Mouse (Mus musculus) liver, adult 2 months (tissue): ENCODE measurements around the gene Zfp30. TPM values are rescaled to one million over a fixed set of nuclear protein-coding genes. Genes with fewer than 3 reads are reported as not detected.

Experiments used
- DNase-seq: peaks from one replicate; pipeline ENCODE4 v3.0.0-alpha.2; 2011; ENCODE audit warnings: low read depth, low spot score; ENCODE audit errors: extremely low read depth
- H3K27ac ChIP-seq: fragments of 200-500 bp; replicated peaks from 2 replicates; pipeline ENCODE4 v1.5.1; 2012; ENCODE audit warnings: low read depth, mild to moderate bottlenecking, control low read depth, inconsistent platforms, low read length; ENCODE audit not compliant: insufficient read depth
- H3K27me3 ChIP-seq: fragments of 200-500 bp; 2 replicates; pipeline ENCODE4 v1.6.1; 2012; ENCODE audit warnings: mild to moderate bottlenecking, moderate library complexity, low read length, inconsistent platforms; ENCODE audit not compliant: control insufficient read depth, insufficient read depth
- H3K36me3 ChIP-seq: fragments of 200-500 bp; 2 replicates; pipeline ENCODE4 v1.6.1; 2012; ENCODE audit warnings: low read length, inconsistent platforms; ENCODE audit not compliant: control insufficient read depth, insufficient read depth
- H3K4me1 ChIP-seq: fragments of 200-500 bp; 2 replicates; pipeline ENCODE4 v1.6.1; 2011; ENCODE audit warnings: low read length; ENCODE audit not compliant: control insufficient read depth, insufficient read depth
- H3K4me3 ChIP-seq: fragments of 200-500 bp; 2 replicates; pipeline ENCODE4 v1.5.1; 2011; ENCODE audit warnings: low read depth, mild to moderate bottlenecking, control low read depth, low read length, moderate library complexity; ENCODE audit not compliant: insufficient read depth
- H3K79me2 ChIP-seq: fragments of 200-500 bp; 2 replicates; pipeline ENCODE4 v1.6.1; 2012; ENCODE audit warnings: inconsistent platforms, mild to moderate bottlenecking, low read length, moderate library complexity; ENCODE audit not compliant: control insufficient read depth, insufficient read depth
- H3K9ac ChIP-seq: fragments of 200-500 bp; 2 replicates; pipeline ENCODE4 v1.6.1; 2012; ENCODE audit warnings: low read depth, mild to moderate bottlenecking, control low read depth, inconsistent platforms, low read length
- CTCF ChIP-seq: fragments of 200-500 bp; IDR thresholded peaks from 2 replicates; pipeline ENCODE4 v1.5.1; 2011; ENCODE audit warnings: low read depth, low read length, control low read depth
- POLR2A ChIP-seq: fragments of 200-500 bp; IDR thresholded peaks from 2 replicates; pipeline ENCODE4 v1.6.1; 2011; ENCODE audit warnings: low read length, control low read depth; ENCODE audit not compliant: insufficient read depth; ENCODE audit errors: extremely low read depth
- WGBS: fragments of 180-500 bp; shearing (Covaris S2); methylation state at CpG from one replicate; pipeline ENCODE4 v1.1.7; 2018; 5-methylcytosine and 5-hydroxymethylcytosine counted together
- polyA plus RNA-seq: library from polyadenylated mRNA; depleted of rRNA; stranded (reverse); fragments of >200 nt; gene quantifications from 2 replicates; pipeline ENCODE4 v1.2.3, GENCODE M21; 2012; rRNA removed
- total RNA-seq: library from RNA; depleted of rRNA; stranded (reverse); fragments of >200 nt; gene quantifications from 2 replicates; pipeline ENCODE4 v1.2.3, GENCODE M21; 2014; rRNA removed

Gene Zfp30
- 1.3 and 1.5 TPM in 2 replicates for total RNA-seq
- polyA plus RNA-seq: 1.1 and 1.8 TPM in 2 replicates

DNA sequence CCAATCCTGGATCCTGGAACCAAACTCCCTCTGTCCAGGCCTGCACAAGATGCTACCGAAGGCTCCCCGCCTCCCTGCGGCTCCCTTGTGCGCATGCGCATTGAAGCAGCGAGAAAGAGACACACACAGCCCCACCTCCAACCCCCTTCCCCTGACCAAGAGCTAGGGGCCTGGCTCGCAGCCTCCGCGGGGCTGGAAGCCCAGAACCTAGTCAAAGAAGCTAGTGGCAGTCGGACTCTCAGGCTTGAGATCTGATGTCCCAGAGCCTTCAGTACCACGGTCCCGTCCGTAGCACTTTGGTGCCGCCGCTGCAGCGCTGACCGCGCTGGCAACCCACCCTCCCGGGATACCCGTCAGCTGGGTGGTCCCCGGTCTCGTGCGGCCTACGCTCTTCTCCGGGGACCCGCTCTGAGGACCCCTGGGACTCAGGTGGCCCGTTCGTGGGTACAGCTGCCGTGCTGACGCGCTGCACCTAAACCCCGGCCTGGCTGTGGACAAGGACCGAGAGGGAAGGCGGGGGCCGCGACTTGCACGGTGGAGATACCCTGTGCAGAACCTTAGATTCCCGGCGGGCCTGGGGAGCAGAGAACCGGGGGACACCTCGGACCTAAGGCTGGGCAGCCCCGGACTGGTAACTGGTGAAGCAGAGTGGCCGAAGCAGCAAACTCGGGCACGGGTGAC is at the start of gene Zfp30:
Gene Zfp30, plus strand, starts transcription at position 128 of the 681 bp plus-strand sequence.
- Histone ChIP-seq H3K27ac (peak within 1 kb of the TSS; percentile 12; the same call in 1 of the 2 replicates), H3K4me1 (0 out of 2 replicates have a peak, but pooled peaks cover 1% of the 10 kb centered on the region), H3K36me3 (peaks cover 3% of the 10 kb centered on the region; the same call in 1 of the 2 replicates), H3K27me3 (no peaks in the 10 kb centered on the region), H3K4me3 (peak within 1 kb of the TSS; percentile 75), H3K79me2 (peaks cover 2% of the 10 kb centered on the region; the same call in 1 of the 2 replicates), H3K9ac (peak within 1 kb of the TSS; percentile 85)
- WGBS: under 1% methylated on average over 45 of the region's 45 CpGs
- peak; percentile 73 for DNase-seq
- TF ChIP-seq CTCF: no peak
- TF ChIP-seq POLR2A: 0 out of 2 replicates have a peak, but pooled peaks have one; percentile 21

DNA sequence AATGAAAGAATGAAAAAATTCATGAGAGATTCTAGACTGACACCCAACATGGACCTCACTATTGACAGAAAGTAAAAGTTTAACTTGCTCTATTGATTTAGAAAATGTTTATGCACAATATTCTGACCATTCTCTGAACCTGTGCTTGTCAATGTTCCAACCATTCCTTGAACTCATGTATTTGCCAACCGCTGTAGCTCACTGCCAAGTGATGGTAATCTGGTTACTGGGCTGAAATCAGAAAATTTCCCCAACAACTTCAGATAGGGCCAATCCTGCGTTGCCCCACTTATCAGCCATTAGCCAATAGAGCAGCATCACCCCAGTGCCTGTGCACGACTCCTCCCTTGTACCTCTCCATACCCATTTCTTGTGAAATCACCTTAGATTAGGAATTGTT is 41.5 kb upstream of the Zfp30 start:
- TF ChIP-seq CTCF (no peak), POLR2A (no peak)
- Histone ChIP-seq H3K36me3 (no peaks in the 10 kb centered on the region), H3K27ac (peak overlapping the region; percentile 84), H3K79me2 (no peaks in the 10 kb centered on the region), H3K9ac (no peak overlapping the region), H3K4me1 (no peaks in the 10 kb centered on the region), H3K27me3 (no peaks in the 10 kb centered on the region), H3K4me3 (no peak overlapping the region)
- 12% methylated on average over 3 of the region's 3 CpGs for WGBS
- DNase-seq: peak; percentile 88

DNA sequence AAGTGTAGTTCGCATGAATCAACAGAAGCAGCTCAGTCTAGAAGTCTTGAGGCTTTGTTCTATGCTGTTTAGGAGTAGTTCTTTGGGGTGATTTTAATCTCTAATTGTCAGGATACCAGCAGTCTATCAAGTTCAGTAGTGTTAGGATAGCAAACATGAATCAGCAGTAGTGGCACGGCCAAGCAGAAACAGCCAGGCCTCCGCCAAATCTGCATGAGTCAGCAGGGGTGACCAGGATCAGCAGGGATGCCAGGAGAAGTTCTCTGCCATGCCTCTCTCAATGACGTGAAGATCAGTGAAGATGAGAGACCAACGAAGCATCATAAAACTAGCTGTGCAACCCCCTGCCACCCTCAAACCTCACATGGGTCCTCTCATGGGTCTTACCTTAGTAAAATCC is 23.3 kb upstream of the Zfp30 start:
- H3K4me1 ChIP-seq: no peaks in the 10 kb centered on the region
- no peaks in the 10 kb centered on the region for H3K79me2 ChIP-seq
- H3K9ac ChIP-seq: no peak overlapping the region
- no peak for DNase-seq
- no peaks in the 10 kb centered on the region for H3K36me3 ChIP-seq
- H3K4me3 ChIP-seq: no peak overlapping the region
- H3K27ac ChIP-seq: no peak overlapping the region
- 79% methylated on average over 5 of the region's 5 CpGs for WGBS
- H3K27me3 ChIP-seq: no peaks in the 10 kb centered on the region
- TF ChIP-seq CTCF (no peak), POLR2A (no peak)

DNA sequence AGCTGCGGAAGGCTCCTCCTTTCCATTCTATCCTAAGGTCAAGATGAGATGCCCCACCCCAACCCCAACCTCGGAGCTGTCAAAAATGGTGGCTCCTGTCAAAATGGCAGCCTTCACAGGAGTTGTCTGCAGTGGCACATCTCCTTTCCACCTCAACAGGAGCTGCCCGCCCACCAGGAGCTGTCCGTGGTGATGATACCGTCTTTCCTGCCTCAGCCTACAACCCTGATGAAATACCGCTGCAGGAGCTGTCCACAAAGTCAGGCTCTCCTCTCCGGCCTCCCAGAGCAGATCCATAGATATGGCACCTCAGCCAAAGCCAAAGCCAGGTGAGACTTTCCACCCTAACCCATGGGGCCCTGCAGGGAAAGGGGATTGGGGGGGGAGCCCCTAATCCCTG is 19.1 kb upstream of the Zfp30 start:
- no peak for DNase-seq
- TF ChIP-seq POLR2A: no peak
- no peak for TF ChIP-seq CTCF
- Histone ChIP-seq H3K36me3 (no peaks in the 10 kb centered on the region), H3K4me3 (no peak overlapping the region), H3K27me3 (no peaks in the 10 kb centered on the region), H3K79me2 (no peaks in the 10 kb centered on the region; the same call in 1 of the 2 replicates), H3K27ac (no peak overlapping the region), H3K9ac (no peak overlapping the region), H3K4me1 (peaks cover 4% of the 10 kb centered on the region)
- 88% methylated on average over 7 of the region's 7 CpGs for WGBS

DNA sequence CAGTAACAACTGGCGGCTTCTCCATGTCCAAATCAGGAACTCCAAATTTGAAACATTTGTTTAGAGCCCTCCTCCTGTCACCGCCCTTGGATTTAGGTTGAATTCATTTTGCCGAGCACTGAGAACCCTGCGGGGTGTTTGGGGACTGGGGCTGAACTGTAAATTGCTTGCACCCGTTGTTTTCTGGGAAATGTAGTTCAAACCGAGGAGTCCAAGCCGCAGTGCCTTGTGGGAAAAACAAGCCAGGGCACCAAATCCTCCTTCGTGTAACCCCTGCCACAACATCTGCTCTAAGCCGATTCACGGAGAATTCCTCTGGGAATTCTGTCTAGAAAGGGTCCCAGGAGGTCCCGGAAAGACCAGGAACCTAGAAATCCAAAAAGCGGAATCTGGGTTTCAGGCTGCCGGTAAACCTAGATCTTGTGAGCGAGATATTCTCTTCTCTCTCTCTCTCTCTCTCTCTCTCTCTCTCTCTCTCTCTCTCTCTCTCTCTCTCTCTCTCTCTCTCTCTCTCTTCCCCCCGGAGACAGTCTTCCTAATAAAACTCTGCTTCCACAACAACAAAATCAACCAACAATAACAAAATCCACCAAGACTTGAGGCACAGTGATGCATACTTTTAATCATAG is 16.6 kb upstream of the Zfp30 start:
- WGBS: under 1% methylated on average over 15 of the region's 15 CpGs
- peak overlapping the region; percentile 80 for H3K9ac ChIP-seq
- H3K79me2 ChIP-seq: peaks cover 4% of the 10 kb centered on the region; the same call in 1 of the 2 replicates
- H3K4me3 ChIP-seq: peak overlapping the region; percentile 64
- DNase-seq: peak; percentile 93
- H3K27me3 ChIP-seq: no peaks in the 10 kb centered on the region
- peak overlapping the region; percentile 94 for H3K27ac ChIP-seq
- H3K4me1 ChIP-seq: peaks cover 4% of the 10 kb centered on the region
- TF ChIP-seq CTCF (no peak), POLR2A (peak; percentile 25; the same call in 1 of the 2 replicates)
- peaks cover 5% of the 10 kb centered on the region; the same call in 1 of the 2 replicates for H3K36me3 ChIP-seq
